Mouse (Mus musculus) myocyte (in vitro differentiated cells): ENCODE measurements around the gene Srsf4. TPM values are rescaled to one million over a fixed set of nuclear protein-coding genes. Genes with fewer than 3 reads are reported as not detected.

Experiments used
- H3K27me3 ChIP-seq: one replicate; pipeline ENCODE4 v1.6.1; 2011; ENCODE audit not compliant: control insufficient read depth, insufficient read depth, insufficient read length
- H3K36me3 ChIP-seq: one replicate; pipeline ENCODE4 v1.6.1; 2011; ENCODE audit not compliant: control insufficient read depth, insufficient read depth
- H3K4me2 ChIP-seq: one replicate; pipeline ENCODE4 v1.6.1; 2011; ENCODE audit warnings: low read depth, control low read depth
- H3K4me3 ChIP-seq: one replicate; pipeline ENCODE4 v1.5.1; 2011; ENCODE audit warnings: mild to moderate bottlenecking, control low read depth, moderate library complexity
- H3K79me2 ChIP-seq: one replicate; pipeline ENCODE4 v1.6.1; 2011; ENCODE audit not compliant: control insufficient read depth, insufficient read depth
- H3ac ChIP-seq: one replicate; pipeline ENCODE4 v1.6.1; 2011; ENCODE audit not compliant: control insufficient read depth, insufficient read length
- CEBPB ChIP-seq: IDR thresholded peaks from 2 replicates; pipeline ENCODE4 v1.6.1; 2011; ENCODE audit warnings: mild to moderate bottlenecking, moderate library complexity; ENCODE audit not compliant: poor library complexity, insufficient read depth, severe bottlenecking
- E2F4 ChIP-seq: IDR thresholded peaks from one replicate; pipeline ENCODE4 v1.6.1; 2011; ENCODE audit warnings: mild to moderate bottlenecking, control low read depth, moderate library complexity; ENCODE audit not compliant: insufficient read depth
- MAX ChIP-seq: IDR thresholded peaks from one replicate; pipeline ENCODE4 v1.6.1; 2011; ENCODE audit warnings: low read depth, mild to moderate bottlenecking, control low read depth
- MYOD1 ChIP-seq, 3 experiments: IDR thresholded peaks; one replicate each; pipeline ENCODE4 v1.6.1; 2011; ENCODE audit warnings: control low read depth in 2 of 3, low read depth in 2 of 3, mild to moderate bottlenecking in 2 of 3, moderate library complexity in 1 of 3; ENCODE audit not compliant: insufficient read length in 2 of 3, control insufficient read depth in 1 of 3
- MYOG ChIP-seq, 3 experiments: IDR thresholded peaks; one replicate each; pipeline ENCODE4 v1.6.1; 2011; ENCODE audit warnings: control low read depth in 2 of 3, low read depth in 2 of 3, mild to moderate bottlenecking in 2 of 3; ENCODE audit not compliant: insufficient read length in 2 of 3, control insufficient read depth in 1 of 3, insufficient read depth in 1 of 3
- POLR2A ChIP-seq: IDR thresholded peaks from one replicate; pipeline ENCODE4 v1.6.1; 2011; ENCODE audit warnings: low read depth, mild to moderate bottlenecking, control low read depth, moderate library complexity; ENCODE audit not compliant: insufficient read length
- POLR2AphosphoS2 ChIP-seq: IDR thresholded peaks from one replicate; pipeline ENCODE4 v1.6.1; 2011; ENCODE audit warnings: low read depth, control low read depth; ENCODE audit not compliant: insufficient read length
- REST ChIP-seq: IDR thresholded peaks from one replicate; pipeline ENCODE4 v1.6.1; 2011; ENCODE audit warnings: mild to moderate bottlenecking, control low read depth, moderate library complexity; ENCODE audit not compliant: insufficient read depth, insufficient read length
- SRF ChIP-seq: IDR thresholded peaks from one replicate; pipeline ENCODE4 v1.6.1; 2011; ENCODE audit warnings: low read depth; ENCODE audit not compliant: control insufficient read depth, insufficient read length
- TCF12 ChIP-seq: IDR thresholded peaks from one replicate; pipeline ENCODE4 v1.6.1; 2011; ENCODE audit warnings: mild to moderate bottlenecking, control low read depth; ENCODE audit not compliant: poor library complexity, insufficient read depth, severe bottlenecking
- TCF3 ChIP-seq: IDR thresholded peaks from one replicate; pipeline ENCODE4 v1.6.1; 2011; ENCODE audit warnings: low read depth, control low read depth; ENCODE audit not compliant: insufficient read length
- USF1 ChIP-seq: IDR thresholded peaks from one replicate; pipeline ENCODE4 v1.6.1; 2011; ENCODE audit warnings: low read depth, mild to moderate bottlenecking, control low read depth, moderate library complexity
- polyA plus RNA-seq: library from polyadenylated mRNA; unstranded; fragments of >200 nt; fragmentation: generic; extraction: Trizol; gene quantifications from one replicate; pipeline ENCODE4 v1.2.1, GENCODE M21; 2012; ENCODE audit warnings: missing spikeins

Srsf4 gene
- polyA plus RNA-seq, 1 experiment: 33.5 TPM

GRCm38 (mm10) chr4:131897109-131897508, 23.7 kb downstream of the Srsf4 start:
- TF ChIP-seq E2F4: no peak
- no peak for TF ChIP-seq USF1
- TF ChIP-seq POLR2AphosphoS2: no peak
- no peak for TF ChIP-seq POLR2A
- TF ChIP-seq SRF: no peak
- no peak for TF ChIP-seq MYOG (IDR thresholded peaks at IDR 0.05; ENCODE audit: control insufficient read depth in 1 of 3, insufficient read depth in 1 of 3, insufficient read length in 2 of 3, low read depth in 2 of 3)
- TF ChIP-seq TCF12: no peak
- no peak for TF ChIP-seq REST
- TF ChIP-seq TCF3: no peak
- TF ChIP-seq MYOD1 (IDR thresholded peaks at IDR 0.05; ENCODE audit: control insufficient read depth in 1 of 3, insufficient read length in 2 of 3, low read depth in 2 of 3): no peak
- TF ChIP-seq CEBPB: no peak
- TF ChIP-seq MAX: no peak
- peaks cover 38% of the 10 kb centered on the region for H3K36me3 ChIP-seq
- H3K4me2 ChIP-seq: no peak overlapping the region
- H3K79me2 ChIP-seq: no peaks in the 10 kb centered on the region
- H3K27me3 ChIP-seq: no peaks in the 10 kb centered on the region
- H3K4me3 ChIP-seq: no peak overlapping the region
- no peak overlapping the region for H3ac ChIP-seq

- H3K4me2 ChIP-seq: no peak overlapping the region
- no peaks in the 10 kb centered on the region for H3K79me2 ChIP-seq
- H3K27me3 ChIP-seq: no peaks in the 10 kb centered on the region
- TF ChIP-seq MAX (no peak), USF1 (no peak), POLR2AphosphoS2 (no peak), MYOG (IDR thresholded peaks at IDR 0.05; ENCODE audit: control insufficient read depth in 1 of 3, insufficient read depth in 1 of 3, insufficient read length in 2 of 3, low read depth in 2 of 3) (no peak), POLR2A (no peak), SRF (no peak), TCF12 (no peak), E2F4 (no peak), CEBPB (no peak), MYOD1 (IDR thresholded peaks at IDR 0.05; ENCODE audit: control insufficient read depth in 1 of 3, insufficient read length in 2 of 3, low read depth in 2 of 3) (no peak), TCF3 (no peak), REST (no peak)
- H3ac ChIP-seq: no peak overlapping the region
- no peak overlapping the region for H3K4me3 ChIP-seq
- H3K36me3 ChIP-seq: peaks cover 32% of the 10 kb centered on the region
Measured at GRCm38 (mm10) chr4:131897787-131898186, 24.4 kb downstream of the Srsf4 start.

GRCm38 (mm10) chr4:131898503-131899179, 25.2 kb downstream of the Srsf4 start:
- Histone ChIP-seq H3K79me2 (no peaks in the 10 kb centered on the region), H3K4me3 (no peak overlapping the region), H3K4me2 (no peak overlapping the region), H3K27me3 (no peaks in the 10 kb centered on the region), H3ac (no peak overlapping the region), H3K36me3 (peaks cover 28% of the 10 kb centered on the region)
- TF ChIP-seq MYOG (IDR thresholded peaks at IDR 0.05; ENCODE audit: control insufficient read depth in 1 of 3, insufficient read depth in 1 of 3, insufficient read length in 2 of 3, low read depth in 2 of 3): no peak
- no peak for TF ChIP-seq CEBPB

DNA sequence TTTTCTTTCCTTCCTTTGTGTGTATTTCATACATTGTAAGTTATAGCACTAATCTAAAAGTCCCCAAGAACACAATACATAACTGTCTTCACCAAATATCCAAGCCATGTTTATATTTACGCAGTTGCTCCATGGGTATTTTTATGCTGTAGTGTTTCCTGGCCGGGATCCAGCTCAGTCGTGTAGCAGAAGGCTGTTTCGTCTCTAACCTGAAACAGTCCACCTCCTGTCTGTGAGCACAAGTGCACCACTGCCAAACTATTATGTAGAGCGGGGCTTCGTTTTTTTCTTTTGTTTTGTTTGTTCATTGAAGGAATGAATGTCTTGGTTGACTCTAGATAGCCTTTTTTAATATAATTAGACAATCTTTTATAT, 25.8 kb downstream of the Srsf4 start:
- Histone ChIP-seq H3ac (no peak overlapping the region), H3K4me3 (no peak overlapping the region), H3K4me2 (no peak overlapping the region), H3K27me3 (no peaks in the 10 kb centered on the region), H3K36me3 (peaks cover 25% of the 10 kb centered on the region), H3K79me2 (no peaks in the 10 kb centered on the region)
- TF ChIP-seq MAX: no peak
- TF ChIP-seq POLR2A: no peak
- no peak for TF ChIP-seq POLR2AphosphoS2
- no peak for TF ChIP-seq TCF3
- no peak for TF ChIP-seq REST
- no peak for TF ChIP-seq USF1
- no peak for TF ChIP-seq TCF12
- no peak for TF ChIP-seq E2F4
- TF ChIP-seq CEBPB: no peak
- TF ChIP-seq MYOD1 (IDR thresholded peaks at IDR 0.05; ENCODE audit: control insufficient read depth in 1 of 3, insufficient read length in 2 of 3, low read depth in 2 of 3): no peak
- TF ChIP-seq SRF: no peak
- TF ChIP-seq MYOG (IDR thresholded peaks at IDR 0.05; ENCODE audit: control insufficient read depth in 1 of 3, insufficient read depth in 1 of 3, insufficient read length in 2 of 3, low read depth in 2 of 3): no peak

GRCm38 (mm10) chr4:131901090-131901489, 27.7 kb downstream of the Srsf4 start:
- Histone ChIP-seq H3K79me2 (no peaks in the 10 kb centered on the region), H3K4me3 (no peak overlapping the region), H3K4me2 (no peak overlapping the region), H3K36me3 (peaks cover 22% of the 10 kb centered on the region), H3K27me3 (no peaks in the 10 kb centered on the region), H3ac (no peak overlapping the region)
- TF ChIP-seq E2F4: no peak
- TF ChIP-seq MAX: no peak
- no peak for TF ChIP-seq TCF12
- TF ChIP-seq POLR2A: no peak
- TF ChIP-seq USF1: no peak
